Mouse (Mus musculus) G1E (cell line): ENCODE results near the gene Pak4.
A peak's percentile ranks its signal among the peaks of the same experiment; 100 is the strongest.

ENCODE experiments used
- CTCF ChIP-seq: IDR thresholded peaks from 2 replicates; pipeline ENCODE4 v1.5.1; 2012; ENCODE audit warnings: low read depth, low read length, inconsistent platforms, mixed read lengths
- GATA1 ChIP-seq: IDR thresholded peaks from 2 replicates; pipeline ENCODE4 v1.6.1; 2012; ENCODE audit warnings: borderline replicate concordance, low read length, inconsistent platforms, mixed read lengths
- TAL1 ChIP-seq: conservative IDR thresholded peaks from 2 replicates; pipeline ENCODE4 v1.6.1; 2012; ENCODE audit warnings: low read depth, low read length, inconsistent platforms, mixed read lengths

- no peak for TF ChIP-seq GATA1
- peak; percentile 68 for TF ChIP-seq TAL1
- no peak for TF ChIP-seq CTCF
These were observed 40.3 kb downstream of the Pak4 start for GRCm38 (mm10) chr7:28557708-28558107.
